Mouse (Mus musculus) frontal cortex, adult 2 months (tissue): Measurements from ENCODE around the gene Zfp385c. TPM values are rescaled to one million over a fixed set of nuclear protein-coding genes. Genes with fewer than 3 reads are reported as not detected.

Source experiments
- polyA plus RNA-seq: library from polyadenylated mRNA; depleted of rRNA; stranded (reverse); fragments of >200 nt; gene quantifications from 2 replicates; pipeline ENCODE4 v1.2.3, GENCODE M21; 2012; rRNA removed

Gene Zfp385c
- polyA plus RNA-seq, 1 experiment: 2.5 TPM

Other genes starting within 250 kb of the Zfp385c start
- 13.6 and 13.7 TPM in 2 replicates for gene Klhl11, start 219.7 kb downstream of the Zfp385c start, polyA plus RNA-seq
- gene Acly, start 164.5 kb downstream of the Zfp385c start, polyA plus RNA-seq: 108 and 113 TPM in 2 replicates
- gene Ttc25, start 146.8 kb downstream of the Zfp385c start, polyA plus RNA-seq: 1.5 and 2.0 TPM in 2 replicates
- 227 and 230 TPM in 2 replicates for gene Cnp, start 117.6 kb downstream of the Zfp385c start, polyA plus RNA-seq
- gene Nkiras2, start 73.2 kb downstream of the Zfp385c start, polyA plus RNA-seq: 23.5 and 27.3 TPM in 2 replicates
- gene Dnajc7, start 72.3 kb downstream of the Zfp385c start, polyA plus RNA-seq: 224 and 228 TPM in 2 replicates
- gene Dhx58, start 11.8 kb upstream of the Zfp385c start, polyA plus RNA-seq: 2.7 and 2.8 TPM in 2 replicates
- gene Kat2a, start 20.0 kb upstream of the Zfp385c start, polyA plus RNA-seq: 60.7 and 61.7 TPM in 2 replicates
- gene Hspb9, start 21.4 kb upstream of the Zfp385c start, polyA plus RNA-seq: not detected in 2 replicates
- gene Rab5c, start 45.8 kb upstream of the Zfp385c start, polyA plus RNA-seq: 205 and 221 TPM in 2 replicates
- 15.8 and 19.2 TPM in 2 replicates for gene Kcnh4, start 67.5 kb upstream of the Zfp385c start, polyA plus RNA-seq
- 0.50 and 0.62 TPM in 2 replicates for gene Hcrt, start 70.5 kb upstream of the Zfp385c start, polyA plus RNA-seq
- gene Ghdc, start 78.5 kb upstream of the Zfp385c start, polyA plus RNA-seq: 7.7 and 9.3 TPM in 2 replicates
- gene Stat5b, start 158.3 kb upstream of the Zfp385c start, polyA plus RNA-seq: 28.7 and 29.6 TPM in 2 replicates
- 3.4 and 3.7 TPM in 2 replicates for gene Stat5a, start 166.9 kb upstream of the Zfp385c start, polyA plus RNA-seq
- 49.1 TPM in 2 replicates for gene Stat3, start 247.1 kb upstream of the Zfp385c start, polyA plus RNA-seq